Mouse (Mus musculus) lung, postnatal 10 days (tissue): ENCODE measurements around the gene Serpinb2.

Experiments used
- DNase-seq: peaks from one replicate; pipeline ENCODE4 v3.0.0; 2021

The Serpinb2 gene

DNA sequence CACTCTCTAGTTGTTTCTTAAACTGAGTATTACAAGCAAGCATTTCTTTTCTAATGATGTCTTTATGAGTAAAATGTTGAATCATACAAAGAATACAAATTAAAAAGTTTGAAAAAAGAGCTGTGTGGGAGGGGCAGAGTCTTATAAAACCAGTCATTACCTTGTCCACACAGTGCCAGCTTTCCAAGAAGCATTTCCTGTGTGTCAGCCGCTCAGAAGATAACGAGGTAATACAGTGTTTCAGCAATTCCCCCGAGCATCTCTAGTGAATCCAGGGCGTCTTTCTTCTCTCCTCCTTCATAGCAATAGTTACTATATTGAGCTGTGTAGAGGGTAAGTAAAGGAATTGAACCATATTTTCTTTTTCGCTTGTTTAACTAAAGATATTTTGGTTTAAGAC lies at the start of gene Serpinb2:
TSS of gene Serpinb2 (plus strand) at position 172 of the 400 bp plus-strand sequence.
- DNase-seq, result no peak

- DNase-seq, result no peak
Observed at GRCm38 (mm10) chr1:107479909-107480308, 31.3 kb upstream of the Serpinb2 start.

DNA sequence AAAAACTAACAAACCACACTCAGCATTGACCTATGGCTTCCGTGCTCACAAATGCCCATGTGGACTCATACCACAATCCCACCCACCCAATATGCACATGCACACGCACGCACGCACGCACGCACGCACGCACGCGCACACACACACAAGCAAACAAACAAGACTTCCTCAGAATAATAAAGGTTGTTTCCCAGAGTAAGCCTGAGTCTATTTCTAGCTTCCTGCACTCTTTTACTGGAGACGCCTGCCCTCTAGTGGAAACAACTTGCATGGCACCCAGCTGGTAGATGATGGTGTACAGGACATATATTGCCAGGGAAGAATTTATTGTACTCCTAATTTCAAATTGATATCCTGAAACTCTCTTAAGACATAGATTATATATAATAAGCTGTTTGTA lies 29.8 kb upstream of the Serpinb2 start:
- peak; percentile 67 for DNase-seq

GRCm38 (mm10) chr1:107489577-107489976 lies 21.6 kb upstream of the Serpinb2 start:
- DNase-seq, result peak; percentile 17

- DNase-seq, result peak; percentile 2
Observed at GRCm38 (mm10) chr1:107496789-107497188, 14.4 kb upstream of the Serpinb2 start.

GRCm38 (mm10) chr1:107502025-107502424 lies 9.2 kb upstream of the Serpinb2 start:
- no peak for DNase-seq

- DNase-seq, result no peak
Observed at GRCm38 (mm10) chr1:107503294-107503693, 7.9 kb upstream of the Serpinb2 start.

GRCm38 (mm10) chr1:107505898-107506562 lies 5.2 kb upstream of the Serpinb2 start:
- no peak for DNase-seq

DNA sequence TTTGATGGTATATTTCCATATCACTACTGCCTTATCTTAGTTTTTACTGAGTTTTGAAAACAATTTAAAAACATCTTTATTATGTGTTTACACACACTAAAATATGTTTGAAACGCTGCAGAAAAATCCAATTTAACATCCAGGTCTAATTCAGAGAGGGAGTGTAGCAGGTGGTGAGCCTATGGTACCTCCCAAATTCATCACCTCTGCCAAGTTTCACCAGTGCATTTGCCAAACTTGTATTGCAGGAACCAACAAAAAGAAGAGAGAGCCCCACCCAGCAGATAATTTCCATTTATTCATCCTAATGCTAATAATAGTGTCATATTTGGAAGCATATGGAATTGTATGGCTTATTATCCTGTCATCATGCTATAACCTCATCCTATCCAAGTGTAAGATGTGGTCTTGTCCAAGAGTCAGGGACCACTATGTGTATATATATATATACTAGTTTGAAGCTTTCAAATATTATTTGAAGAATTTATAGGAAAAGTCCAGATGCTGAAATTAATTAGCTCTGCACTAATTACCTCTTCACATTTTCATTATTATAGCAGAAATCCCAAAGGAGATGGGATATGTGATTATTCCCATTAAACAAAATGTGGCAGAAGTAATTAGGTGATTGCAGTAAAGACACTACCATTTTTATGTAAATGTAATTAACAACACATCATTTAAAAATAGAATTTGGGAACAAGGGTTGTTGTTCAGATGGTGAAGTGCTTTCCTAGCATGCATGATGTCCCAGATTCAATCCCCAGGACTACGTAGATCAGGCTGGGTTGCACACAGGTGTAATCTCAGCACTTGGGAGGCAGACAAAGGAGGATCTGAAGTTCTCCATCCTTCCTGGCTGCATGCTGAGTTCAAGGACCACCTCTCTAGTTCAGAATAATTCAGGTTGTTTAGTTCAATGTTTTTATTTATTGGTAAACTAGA lies 1.2 kb downstream of the Serpinb2 start:
- DNase-seq, result no peak

- DNase-seq, result no peak
Observed at GRCm38 (mm10) chr1:107513530-107513929, 2.3 kb downstream of the Serpinb2 start.

DNA sequence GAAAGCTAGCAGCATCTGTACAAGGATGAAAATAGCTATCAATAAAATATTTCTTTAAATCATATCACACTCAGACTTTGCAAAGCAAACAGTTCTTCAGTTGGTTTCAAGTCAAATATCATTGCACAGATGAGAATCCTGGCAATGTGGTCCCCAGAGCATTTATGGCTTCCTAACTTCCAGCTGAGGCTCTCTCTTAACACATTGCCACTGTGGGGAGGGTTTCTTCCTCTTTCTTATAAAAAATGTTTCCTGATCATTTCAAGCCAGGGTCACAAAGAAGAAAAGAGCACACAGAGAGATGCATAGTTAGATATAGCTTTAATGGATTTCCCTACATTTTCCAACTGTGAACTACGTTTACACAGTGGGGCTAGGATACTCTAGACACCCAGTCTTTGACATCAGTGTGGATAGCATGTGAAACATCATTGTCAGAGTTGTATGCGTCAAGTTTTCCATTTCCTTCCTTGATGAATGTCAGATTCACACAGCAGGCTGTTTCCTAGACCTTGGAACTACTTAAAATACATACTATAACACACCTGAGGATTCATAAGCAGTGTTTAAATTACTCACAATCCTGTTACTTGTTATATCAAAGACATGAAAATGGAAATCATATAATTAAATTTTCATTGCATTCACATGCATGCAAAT lies 4.7 kb downstream of the Serpinb2 start:
- DNase-seq, result no peak

GRCm38 (mm10) chr1:107525592-107525991 lies 14.4 kb downstream of the Serpinb2 start:
- DNase-seq, result no peak

DNA sequence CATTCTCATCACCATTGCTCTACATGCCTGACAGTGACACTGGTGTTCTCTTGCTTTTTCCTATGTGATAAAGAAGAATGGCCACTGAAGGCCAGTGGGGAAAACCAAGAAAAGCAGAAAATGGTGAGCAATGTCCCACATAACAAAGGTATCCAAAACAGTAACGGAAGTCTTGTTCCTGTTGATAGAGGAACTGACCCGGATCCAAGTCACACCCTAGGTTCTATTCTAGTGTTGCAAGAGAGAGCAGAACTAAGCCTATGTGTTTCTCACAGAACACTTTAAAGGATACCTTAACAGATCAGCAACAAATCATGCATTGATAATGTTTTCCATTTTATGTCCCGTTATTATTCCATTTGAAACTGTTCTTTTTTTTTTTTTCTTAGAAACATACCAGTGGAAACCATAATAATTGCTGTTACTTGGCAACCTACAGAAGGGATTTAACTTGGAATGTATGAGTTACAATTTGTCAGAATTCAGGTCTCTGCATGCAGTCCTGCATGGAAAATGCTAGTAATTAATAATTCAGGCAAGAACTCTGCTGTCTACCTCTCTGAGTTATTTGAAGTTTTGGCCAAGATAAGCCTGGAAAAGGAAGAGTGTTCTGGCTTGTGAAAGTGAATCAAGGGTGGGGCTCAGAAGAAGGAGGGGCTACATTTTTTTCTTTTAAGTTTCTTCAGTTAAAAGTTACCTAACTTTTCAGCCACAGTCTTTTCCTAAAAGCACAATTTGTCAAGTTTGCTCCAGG lies 17.3 kb downstream of the Serpinb2 start:
- no peak for DNase-seq

GRCm38 (mm10) chr1:107529365-107530052 lies 18.3 kb downstream of the Serpinb2 start:
- DNase-seq, result no peak

DNA sequence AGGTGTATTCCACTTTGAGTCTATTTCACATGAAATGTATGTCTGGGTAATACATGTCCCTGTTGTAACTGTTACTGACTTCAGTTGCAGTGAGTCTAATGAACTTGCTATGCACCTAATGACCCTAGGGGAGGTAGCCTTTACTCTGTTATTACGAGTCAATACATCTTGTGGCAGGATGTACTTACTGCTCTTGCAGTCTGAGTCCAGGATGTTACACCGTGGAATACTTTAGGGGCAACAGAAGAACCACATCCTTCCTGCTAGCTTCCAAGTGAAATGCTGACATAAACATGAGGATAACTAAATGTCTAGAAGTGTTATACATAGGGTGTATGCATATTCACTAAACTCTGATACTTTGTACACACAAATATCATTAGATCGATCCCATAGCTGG lies 22.5 kb downstream of the Serpinb2 start:
- DNase-seq, result no peak

DNA sequence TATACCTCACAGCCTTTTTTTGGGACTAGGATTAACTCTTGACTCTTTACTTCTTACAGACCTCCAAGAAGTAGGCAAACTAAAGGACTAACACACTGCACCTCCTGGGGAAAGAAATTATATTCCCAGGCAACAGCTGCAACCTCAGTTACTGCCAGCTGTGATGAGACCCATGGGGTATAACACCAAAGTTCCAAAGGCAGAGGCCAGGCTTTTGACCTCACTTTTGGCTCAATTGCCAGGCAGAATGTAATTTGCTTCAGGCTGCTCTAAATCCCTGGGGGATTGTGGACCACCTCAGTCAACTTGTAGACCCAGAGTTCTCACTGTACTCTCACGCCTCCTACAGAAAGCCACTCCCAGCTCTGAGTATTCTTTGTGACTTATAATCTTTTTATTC lies 26.2 kb downstream of the Serpinb2 start:
- no peak for DNase-seq

GRCm38 (mm10) chr1:107559494-107559893 lies 48.3 kb downstream of the Serpinb2 start:
- DNase-seq, result no peak

DNA sequence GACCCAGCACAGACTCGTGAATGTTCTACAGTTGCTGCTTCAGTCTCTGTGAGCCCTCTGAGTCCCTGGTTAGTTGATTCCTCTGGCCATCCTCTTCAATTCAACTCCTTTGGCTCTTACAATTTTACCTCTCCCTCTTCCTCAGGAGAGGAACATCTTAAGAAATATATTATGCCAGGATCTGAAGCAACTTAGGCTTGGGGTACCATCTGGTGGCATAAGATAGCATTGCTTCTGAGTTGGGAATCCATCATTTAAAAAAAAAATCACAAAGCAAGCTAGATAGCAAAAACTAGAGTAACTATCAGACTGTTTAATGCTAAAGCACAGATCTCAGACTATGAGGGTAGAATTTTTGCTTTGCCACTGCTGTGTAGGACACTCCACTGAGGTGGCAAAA lies 50.9 kb downstream of the Serpinb2 start:
- no peak for DNase-seq

- peak; percentile 5 for DNase-seq
Observed at GRCm38 (mm10) chr1:107565644-107566043, 54.4 kb downstream of the Serpinb2 start.

GRCm38 (mm10) chr1:107576094-107576493 lies 64.9 kb downstream of the Serpinb2 start:
- DNase-seq, result no peak

DNA sequence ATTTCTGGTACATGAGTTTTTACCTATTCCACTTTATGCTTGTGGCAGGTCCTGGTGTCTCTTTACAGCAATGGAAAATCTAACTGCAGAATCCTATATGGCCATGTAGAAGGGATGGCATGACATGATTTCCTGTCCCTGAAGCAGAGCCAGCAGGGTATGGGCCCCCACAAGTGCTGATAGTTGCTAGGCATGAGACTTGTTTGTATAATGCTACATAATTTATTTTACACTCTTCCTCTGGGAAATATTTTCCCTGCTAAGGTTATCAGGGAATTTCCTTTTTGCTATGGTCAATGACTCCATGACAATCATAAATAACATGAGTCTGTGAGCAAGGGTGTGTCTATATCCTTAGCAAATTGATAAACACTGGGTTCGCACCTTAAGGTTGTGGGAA lies 66.3 kb downstream of the Serpinb2 start:
- no peak for DNase-seq

DNA sequence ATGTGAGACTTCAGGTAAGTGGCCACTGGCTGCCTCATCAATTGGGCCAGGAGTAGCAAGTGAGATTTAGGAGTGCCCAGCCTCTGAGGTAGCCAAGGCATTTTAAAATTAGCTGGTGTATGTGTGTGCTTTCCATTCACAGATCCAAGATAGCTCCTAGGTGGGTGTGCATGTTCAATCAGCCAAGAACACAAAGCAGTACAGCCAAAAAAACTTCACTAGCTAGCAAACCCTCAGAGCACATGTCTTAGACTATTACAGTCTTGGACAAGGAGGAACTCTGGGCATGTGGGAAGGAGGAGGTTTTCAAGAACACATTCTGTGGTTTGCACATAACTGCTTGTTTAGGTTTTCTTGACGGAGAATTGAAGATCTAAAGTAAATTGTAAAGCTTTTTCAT lies 70.0 kb downstream of the Serpinb2 start:
- no peak for DNase-seq
